Mouse (Mus musculus): Measurements from ENCODE around the gene Scmh1. TPM values are rescaled to one million over a fixed set of nuclear protein-coding genes. Genes with fewer than 3 reads are reported as not detected.

The Scmh1 gene
- total RNA-seq, 4 experiments from 2014 or later, result 76.4 to 92.0 (median 84.9) TPM

- DNase-seq (ENCODE audit: low spot score in 2 of 2), result no peak
Measured at GRCm38 (mm10) chr4:120538664-120539063, 133.6 kb downstream of the Scmh1 start.

- DNase-seq (ENCODE audit: low spot score in 2 of 2), result no peak
Measured at GRCm38 (mm10) chr4:120544896-120545295, 139.8 kb downstream of the Scmh1 start.

- no peak for DNase-seq (ENCODE audit: low spot score in 2 of 2)
Measured at GRCm38 (mm10) chr4:120556592-120556991, 151.5 kb downstream of the Scmh1 start.

- DNase-seq (ENCODE audit: low spot score in 2 of 2), result no peak
Measured at GRCm38 (mm10) chr4:120565726-120566125, 160.6 kb downstream of the Scmh1 start.

- DNase-seq (ENCODE audit: low spot score in 2 of 2), result no peak
Measured at GRCm38 (mm10) chr4:120568005-120568404, 162.9 kb downstream of the Scmh1 start.

GRCm38 (mm10) chr4:120569025-120569424 is 163.9 kb downstream of the Scmh1 start:
- DNase-seq (ENCODE audit: low spot score in 2 of 2), result no peak

- peak; percentile 89 to 92 for DNase-seq (ENCODE audit: low spot score in 2 of 2)
Measured at GRCm38 (mm10) chr4:120569486-120570437, 164.7 kb downstream of the Scmh1 start, which contains the start of gene Ctps. Gene Ctps, minus strand, starts transcription at chr4:120570276.

GRCm38 (mm10) chr4:120570438-120571069 is 165.5 kb downstream of the Scmh1 start:
- DNase-seq (ENCODE audit: low spot score in 2 of 2), result no peak

GRCm38 (mm10) chr4:120571070-120571464 is 166.0 kb downstream of the Scmh1 start:
- no peak for DNase-seq (ENCODE audit: low spot score in 2 of 2)

- DNase-seq (ENCODE audit: low spot score in 2 of 2), result no peak
Measured at GRCm38 (mm10) chr4:120571691-120572090, 166.6 kb downstream of the Scmh1 start.

Other genes starting within 250 kb of the Scmh1 start
- not detected for gene Edn2, start 244.1 kb upstream of the Scmh1 start, total RNA-seq (2022)
- gene Foxo6, start 117.9 kb upstream of the Scmh1 start, total RNA-seq (2022), result 10 to 100 TPM; 26.3 to 35.6 (median 28.9) TPM
- under 1 TPM in 3 of 4 experiments, not detected in 1; 0.43 to 0.70 (median 0.68) TPM for gene Slfnl1, start 127.0 kb downstream of the Scmh1 start, total RNA-seq (2022)
- 10 to 100 TPM; 33.3 to 35.5 (median 35.2) TPM for gene Ctps, start 165.0 kb downstream of the Scmh1 start, total RNA-seq (2022)
- not detected for gene Gm8439, start 183.5 kb downstream of the Scmh1 start, total RNA-seq (2022)

Data from layer of hippocampus, adult 8-10 months (tissue).